Mouse (Mus musculus): ENCODE data around the gene 4930430F08Rik.

DNA sequence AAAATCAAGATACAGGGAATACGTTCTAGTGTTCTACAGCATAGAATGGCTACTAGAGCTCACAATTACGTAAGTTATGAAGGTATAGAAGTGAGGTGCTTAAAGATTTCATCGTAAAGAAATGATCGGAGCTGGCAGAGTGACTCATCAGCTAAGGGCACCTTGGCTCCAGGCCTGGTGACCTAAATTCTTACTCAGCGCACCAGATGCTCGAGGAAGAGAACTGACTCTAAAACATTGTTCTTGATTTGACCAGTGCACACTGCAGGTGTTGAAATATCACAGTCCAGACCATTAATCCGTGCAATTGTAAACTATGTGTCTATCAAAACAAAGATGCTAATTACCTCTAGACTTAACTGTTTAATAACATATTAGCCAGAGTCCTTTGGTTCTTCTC lies 29.3 kb upstream of the 4930430F08Rik start:
- TF ChIP-seq HCFC1 (IDR thresholded peaks at IDR 0.05; ENCODE audit: borderline replicate concordance, insufficient read depth, low read length): no peak
- no peak for TF ChIP-seq MAFK (IDR thresholded peaks at IDR 0.05; ENCODE audit: insufficient read depth, low read depth, low read length)
- no peak for TF ChIP-seq ZNF384 (IDR thresholded peaks at IDR 0.05; ENCODE audit: low read depth, low read length)
- no peak for TF ChIP-seq ZC3H11A (IDR thresholded peaks at IDR 0.05; ENCODE audit: borderline replicate concordance, low read depth, low read length)
